Mouse (Mus musculus) megakaryocyte, embryonic 14.5 days (primary cell): Measurements from ENCODE around the gene Slc22a12. TPM values are rescaled to one million over a fixed set of nuclear protein-coding genes. Genes with fewer than 3 reads are reported as not detected.
A peak's percentile ranks its signal among the peaks of the same experiment; 100 is the strongest.

ENCODE experiments used
- H3K27me3 ChIP-seq: replicated peaks from 2 replicates; pipeline ENCODE3; 2012; ENCODE audit warnings: inconsistent platforms
- H3K36me3 ChIP-seq: replicated peaks from 2 replicates; pipeline ENCODE3; 2012; ENCODE audit warnings: low read length, inconsistent platforms, mixed read lengths
- H3K4me1 ChIP-seq: 2 replicates; pipeline ENCODE4 v1.6.1; 2012; ENCODE audit warnings: inconsistent platforms
- H3K4me3 ChIP-seq: replicated peaks from 2 replicates; pipeline ENCODE3; 2012; ENCODE audit warnings: moderate library complexity, mild to moderate bottlenecking, inconsistent platforms
- H3K9me3 ChIP-seq: 2 replicates; pipeline ENCODE4 v1.6.1; 2012; ENCODE audit warnings: inconsistent platforms
- FLI1 ChIP-seq: IDR thresholded peaks from 2 replicates; pipeline ENCODE4 v1.6.1; 2012; ENCODE audit warnings: low read length, inconsistent platforms, mixed read lengths
- GATA1 ChIP-seq: IDR thresholded peaks from 3 replicates; pipeline ENCODE4 v1.6.1; 2012; ENCODE audit warnings: mixed read lengths, low read length, inconsistent platforms, borderline replicate concordance
- polyA plus RNA-seq: library from polyadenylated mRNA; stranded (reverse); fragments of >175 nt; gene quantifications from 2 replicates; pipeline ENCODE4 v1.2.3, GENCODE M21; 2012; ENCODE audit warnings: low replicate concordance; ENCODE audit not compliant: insufficient read depth

The Slc22a12 gene
- polyA plus RNA-seq, 1 experiment: not detected

- peaks cover 95% of the 10 kb centered on the region for H3K27me3 ChIP-seq
- peaks cover under 1% of the 10 kb centered on the region; the same call in 1 of the 2 replicates for H3K4me1 ChIP-seq
- no peaks in the 10 kb centered on the region for H3K9me3 ChIP-seq
- no peak overlapping the region for H3K4me3 ChIP-seq
- H3K36me3 ChIP-seq: no peaks in the 10 kb centered on the region
- TF ChIP-seq FLI1 (no peak), GATA1 (no peak)
Measured at GRCm38 (mm10) chr19:6525023-6525422, 17.8 kb downstream of the Slc22a12 start.

- H3K4me1 ChIP-seq: no peaks in the 10 kb centered on the region
- TF ChIP-seq GATA1 (no peak), FLI1 (no peak)
- H3K36me3 ChIP-seq: no peaks in the 10 kb centered on the region
- no peaks in the 10 kb centered on the region for H3K9me3 ChIP-seq
- peak overlapping the region; percentile 2 for H3K4me3 ChIP-seq
- peaks cover 94% of the 10 kb centered on the region for H3K27me3 ChIP-seq
Measured at GRCm38 (mm10) chr19:6522289-6522688, 20.5 kb downstream of the Slc22a12 start.

- TF ChIP-seq GATA1: no peak
- TF ChIP-seq FLI1: no peak
- H3K27me3 ChIP-seq: peaks cover 93% of the 10 kb centered on the region
- H3K9me3 ChIP-seq: no peaks in the 10 kb centered on the region
- no peaks in the 10 kb centered on the region for H3K4me1 ChIP-seq
- no peaks in the 10 kb centered on the region for H3K36me3 ChIP-seq
- no peak overlapping the region for H3K4me3 ChIP-seq
Measured at GRCm38 (mm10) chr19:6521630-6522029, 21.2 kb downstream of the Slc22a12 start.

- Histone ChIP-seq H3K4me3 (no peak overlapping the region), H3K36me3 (no peaks in the 10 kb centered on the region), H3K27me3 (peaks cover 87% of the 10 kb centered on the region), H3K9me3 (no peaks in the 10 kb centered on the region), H3K4me1 (no peaks in the 10 kb centered on the region)
- TF ChIP-seq GATA1 (no peak), FLI1 (no peak)
Measured at GRCm38 (mm10) chr19:6519483-6519882, 23.3 kb downstream of the Slc22a12 start.

- Histone ChIP-seq H3K4me1 (no peaks in the 10 kb centered on the region), H3K9me3 (no peaks in the 10 kb centered on the region), H3K36me3 (no peaks in the 10 kb centered on the region), H3K27me3 (peaks cover 87% of the 10 kb centered on the region), H3K4me3 (no peak overlapping the region)
- TF ChIP-seq GATA1 (no peak), FLI1 (no peak)
Measured at GRCm38 (mm10) chr19:6518601-6519000, 24.2 kb downstream of the Slc22a12 start.

GRCm38 (mm10) chr19:6516153-6516552 lies 26.7 kb downstream of the Slc22a12 start:
- no peak overlapping the region for H3K4me3 ChIP-seq
- H3K36me3 ChIP-seq: no peaks in the 10 kb centered on the region
- TF ChIP-seq FLI1 (no peak), GATA1 (no peak)
- peaks cover 88% of the 10 kb centered on the region for H3K27me3 ChIP-seq
- H3K4me1 ChIP-seq: no peaks in the 10 kb centered on the region
- H3K9me3 ChIP-seq: no peaks in the 10 kb centered on the region

GRCm38 (mm10) chr19:6515448-6515847 lies 27.4 kb downstream of the Slc22a12 start:
- H3K36me3 ChIP-seq: no peaks in the 10 kb centered on the region
- TF ChIP-seq GATA1 (no peak), FLI1 (no peak)
- no peaks in the 10 kb centered on the region for H3K9me3 ChIP-seq
- H3K27me3 ChIP-seq: peaks cover 89% of the 10 kb centered on the region
- no peak overlapping the region for H3K4me3 ChIP-seq
- H3K4me1 ChIP-seq: no peaks in the 10 kb centered on the region

GRCm38 (mm10) chr19:6514940-6515339 lies 27.9 kb downstream of the Slc22a12 start:
- Histone ChIP-seq H3K4me1 (no peaks in the 10 kb centered on the region), H3K9me3 (no peaks in the 10 kb centered on the region), H3K36me3 (no peaks in the 10 kb centered on the region), H3K27me3 (peaks cover 89% of the 10 kb centered on the region), H3K4me3 (no peak overlapping the region)
- no peak for TF ChIP-seq GATA1
- no peak for TF ChIP-seq FLI1

GRCm38 (mm10) chr19:6513389-6514139 lies 29.3 kb downstream of the Slc22a12 start:
- TF ChIP-seq FLI1: no peak
- TF ChIP-seq GATA1: no peak

GRCm38 (mm10) chr19:6510546-6510945 lies 32.3 kb downstream of the Slc22a12 start:
- H3K27me3 ChIP-seq: peaks cover 91% of the 10 kb centered on the region

More at GRCm38 (mm10) chr19:6513389-6514139, 29.3 kb downstream of the Slc22a12 start:
- H3K9me3 ChIP-seq: no peaks in the 10 kb centered on the region
- no peaks in the 10 kb centered on the region for H3K4me1 ChIP-seq
- no peak overlapping the region for H3K4me3 ChIP-seq
- H3K27me3 ChIP-seq: peaks cover 85% of the 10 kb centered on the region
- H3K36me3 ChIP-seq: no peaks in the 10 kb centered on the region

GRCm38 (mm10) chr19:6509881-6510280 lies 33.0 kb downstream of the Slc22a12 start:
- Histone ChIP-seq H3K36me3 (no peaks in the 10 kb centered on the region), H3K27me3 (peaks cover 95% of the 10 kb centered on the region), H3K9me3 (no peaks in the 10 kb centered on the region), H3K4me3 (no peak overlapping the region), H3K4me1 (0 out of 2 replicates have a peak, but pooled peaks cover 4% of the 10 kb centered on the region)
- no peak for TF ChIP-seq GATA1

More at GRCm38 (mm10) chr19:6510546-6510945, 32.3 kb downstream of the Slc22a12 start:
- TF ChIP-seq GATA1 (no peak), FLI1 (no peak)
- no peaks in the 10 kb centered on the region for H3K36me3 ChIP-seq
- H3K9me3 ChIP-seq: no peaks in the 10 kb centered on the region
- 0 out of 2 replicates have a peak, but pooled peaks cover 4% of the 10 kb centered on the region for H3K4me1 ChIP-seq
- peak overlapping the region; percentile 33 for H3K4me3 ChIP-seq
